Mouse (Mus musculus) kidney, adult 2 months (tissue): ENCODE data around the gene Ostm1.
A peak's percentile ranks its signal among the peaks of the same experiment; 100 is the strongest.

Source experiments
- CTCF ChIP-seq: fragments of 200-500 bp; conservative IDR thresholded peaks from 2 replicates; pipeline ENCODE4 v1.5.1; 2011; ENCODE audit warnings: low read depth, mild to moderate bottlenecking, control low read depth, low read length, moderate library complexity, mixed read lengths; ENCODE audit not compliant: insufficient read depth, insufficient read length
- POLR2A ChIP-seq: fragments of 200-500 bp; IDR thresholded peaks from one replicate; pipeline ENCODE4 v1.6.1; 2011; ENCODE audit warnings: low read depth, low read length, control low read depth

GRCm38 (mm10) chr10:42604874-42605273 is 21.3 kb downstream of the Ostm1 start:
- TF ChIP-seq CTCF (peak; percentile 36), POLR2A (no peak)
